Mouse (Mus musculus) common myeloid progenitor, adult 5-6 weeks (primary cell): Measurements from ENCODE around the gene Ndufaf5. TPM values are rescaled to one million over a fixed set of nuclear protein-coding genes. Genes with fewer than 3 reads are reported as not detected.
"Not testable (repeated sequence)": the region's sequence is repeated elsewhere in the genome, so short reads cannot be mapped to it uniquely, and the experiment has no call there.

ENCODE experiments used
- ATAC-seq: replicated peaks from 2 replicates; pipeline ENCODE4 v1.8.0; 2016; ENCODE audit warnings: low read depth, mild to moderate bottlenecking, moderate TSS enrichment, inconsistent platforms; ENCODE audit not compliant: poor library complexity, severe bottlenecking
- total RNA-seq: library from RNA; stranded (forward); fragments of 200-1000, 187-1606 nt; gene quantifications from 2 replicates; pipeline ENCODE4 v1.2.3, GENCODE M21; 2017

Gene Ndufaf5
- total RNA-seq = 23.1 and 34.8 TPM in 2 replicates

DNA sequence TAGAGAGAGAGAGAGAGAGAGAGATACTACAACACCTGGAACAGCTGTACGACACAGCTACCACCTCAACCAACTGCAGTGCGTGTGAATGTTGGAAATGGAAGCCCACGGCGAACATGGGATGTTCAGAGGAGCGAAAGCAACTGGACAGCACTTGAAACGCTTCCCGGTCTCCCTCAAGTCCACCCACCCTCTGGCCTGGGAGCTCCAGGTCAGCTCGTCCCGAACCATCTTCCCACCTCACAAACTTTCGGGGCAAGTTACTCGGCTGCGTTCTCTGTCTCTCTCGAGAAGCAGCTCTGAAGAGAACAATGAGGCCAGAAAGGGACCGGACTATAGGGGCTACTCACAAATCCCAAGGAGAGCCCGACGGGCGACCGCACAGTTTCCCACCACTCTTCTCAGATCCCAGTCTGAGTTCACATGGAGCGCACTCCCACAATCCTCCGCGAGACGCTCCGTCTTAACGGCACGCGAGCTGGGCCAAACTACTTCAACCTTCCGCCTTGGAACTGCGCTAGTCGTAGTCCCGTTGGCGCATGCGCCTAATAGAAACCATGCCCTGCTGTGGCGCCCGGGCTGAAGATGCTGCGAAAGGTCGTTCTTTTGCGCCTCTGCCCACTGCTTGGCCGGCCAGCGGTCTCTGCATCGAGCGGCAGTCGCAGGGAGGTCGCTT lies at the start of gene Ndufaf5, which contains the start of gene Esf1:
Gene Ndufaf5, plus strand, starts transcription at position 523 of the 676 bp plus-strand sequence.
Gene Esf1, minus strand, starts transcription at position 438 of the 676 bp plus-strand sequence.
- ATAC-seq = peak; percentile 98

DNA sequence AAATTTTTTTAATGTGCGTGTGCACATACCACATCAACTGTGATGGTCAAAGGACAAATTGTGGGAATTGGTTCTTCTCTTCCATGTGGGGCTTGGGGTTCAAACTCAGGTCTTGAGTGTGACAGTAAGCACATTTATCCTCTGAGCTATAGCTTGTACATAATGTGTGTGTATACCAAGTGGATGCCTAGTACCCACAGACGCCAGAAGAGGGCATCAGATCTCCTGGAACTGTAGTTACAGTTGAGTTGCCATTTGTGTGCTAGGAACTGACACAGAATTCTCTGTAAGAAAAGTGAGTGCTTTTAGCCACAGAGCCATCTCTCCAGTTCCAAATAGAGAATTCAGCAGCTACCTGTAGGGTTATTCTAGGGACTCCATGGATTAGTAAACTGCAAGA lies 44.9 kb upstream of the Ndufaf5 start:
- no peak for ATAC-seq

DNA sequence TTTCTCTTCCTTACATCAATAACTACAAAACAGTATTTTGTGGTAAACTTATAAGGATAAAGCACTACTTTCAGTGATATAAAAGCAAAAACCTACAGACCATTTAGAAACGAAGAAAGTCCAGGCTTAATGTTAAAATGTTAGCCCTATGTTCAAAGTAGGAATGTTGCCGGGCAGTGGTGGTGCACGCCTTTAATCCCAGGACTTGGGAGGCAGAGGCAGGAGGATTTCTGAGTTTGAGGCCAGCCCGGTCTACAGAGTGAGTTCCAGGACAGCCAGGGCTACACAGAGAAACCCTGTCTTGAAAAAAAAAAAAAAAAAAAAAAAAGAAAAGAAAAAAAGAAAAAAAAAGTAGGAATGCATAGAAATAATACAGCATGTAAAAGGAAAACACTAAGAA lies 18.7 kb upstream of the Ndufaf5 start, which contains the start of gene Gm17374:
Gene Gm17374, plus strand, starts transcription at position 301 of the 400 bp plus-strand sequence.
- ATAC-seq = not testable (repeated sequence)

DNA sequence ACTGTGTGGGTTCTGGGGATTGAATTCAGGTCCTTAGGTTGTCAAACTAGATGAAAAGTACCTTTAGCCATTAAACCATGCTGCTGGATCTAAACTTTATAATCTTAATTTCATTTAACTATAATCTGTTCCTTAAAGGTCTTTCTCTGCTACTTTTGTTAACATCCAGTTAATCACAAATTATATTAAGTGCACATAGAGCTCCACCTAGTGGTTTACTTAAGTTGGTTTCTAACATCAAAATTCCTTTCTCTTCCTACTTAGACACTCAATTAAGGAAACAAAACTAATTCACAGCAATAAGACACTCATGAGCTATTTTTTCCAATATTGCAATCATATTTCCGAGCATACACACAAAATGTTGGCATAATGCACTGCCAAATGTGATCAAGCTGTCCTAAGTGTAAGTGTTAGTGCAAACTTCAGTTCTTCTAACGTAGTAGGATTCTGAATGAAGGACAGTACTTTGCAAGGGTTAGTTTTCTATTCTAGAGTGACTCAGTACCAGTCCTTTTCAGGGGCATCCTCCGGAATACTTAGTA lies 11.2 kb upstream of the Ndufaf5 start:
- ATAC-seq = peak; percentile 42; the same call in 1 of the 2 replicates

DNA sequence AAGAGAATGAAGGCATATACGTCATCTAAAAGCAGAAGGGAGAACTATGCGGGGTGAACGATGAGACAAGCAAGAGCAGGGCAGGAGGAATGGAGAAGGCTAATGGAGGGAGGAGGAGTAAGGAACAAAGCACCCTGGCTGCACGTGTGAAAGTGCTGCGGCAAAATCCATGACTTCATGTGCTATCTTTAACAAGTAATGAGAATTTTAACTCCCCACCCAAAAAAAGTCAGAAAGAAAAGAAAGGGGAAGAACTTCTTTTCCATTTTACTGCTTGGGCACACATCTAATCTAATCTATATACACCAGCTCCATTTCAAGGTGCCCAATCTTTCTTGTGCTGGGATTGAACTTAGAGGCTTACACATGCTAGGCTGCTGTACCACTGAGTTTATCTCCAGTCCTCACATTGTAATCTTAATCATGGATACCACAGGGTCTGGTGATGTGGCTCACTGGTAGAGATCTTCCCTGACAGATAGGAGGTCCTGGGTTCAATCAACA lies 7.0 kb upstream of the Ndufaf5 start:
- ATAC-seq = peak; percentile 92

DNA sequence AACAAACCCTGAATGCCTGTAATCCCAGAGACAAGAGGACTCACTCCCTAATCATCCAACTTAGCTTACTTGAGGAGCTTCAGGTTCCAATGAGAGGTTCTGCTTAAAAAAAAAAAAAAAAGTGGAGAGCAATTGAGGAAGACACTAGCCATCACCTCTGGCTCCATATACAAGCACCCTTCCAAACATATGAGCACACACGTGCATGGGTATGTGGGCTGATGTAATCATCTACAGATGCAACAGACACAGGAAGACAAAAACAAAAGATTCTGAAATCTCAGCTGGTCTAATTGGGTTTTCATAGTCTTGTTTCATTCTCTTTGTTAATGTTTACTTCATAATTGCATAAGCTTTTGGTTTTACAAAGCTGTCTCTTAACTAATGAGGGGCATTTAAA lies 1.4 kb upstream of the Ndufaf5 start:
- no peak for ATAC-seq

DNA sequence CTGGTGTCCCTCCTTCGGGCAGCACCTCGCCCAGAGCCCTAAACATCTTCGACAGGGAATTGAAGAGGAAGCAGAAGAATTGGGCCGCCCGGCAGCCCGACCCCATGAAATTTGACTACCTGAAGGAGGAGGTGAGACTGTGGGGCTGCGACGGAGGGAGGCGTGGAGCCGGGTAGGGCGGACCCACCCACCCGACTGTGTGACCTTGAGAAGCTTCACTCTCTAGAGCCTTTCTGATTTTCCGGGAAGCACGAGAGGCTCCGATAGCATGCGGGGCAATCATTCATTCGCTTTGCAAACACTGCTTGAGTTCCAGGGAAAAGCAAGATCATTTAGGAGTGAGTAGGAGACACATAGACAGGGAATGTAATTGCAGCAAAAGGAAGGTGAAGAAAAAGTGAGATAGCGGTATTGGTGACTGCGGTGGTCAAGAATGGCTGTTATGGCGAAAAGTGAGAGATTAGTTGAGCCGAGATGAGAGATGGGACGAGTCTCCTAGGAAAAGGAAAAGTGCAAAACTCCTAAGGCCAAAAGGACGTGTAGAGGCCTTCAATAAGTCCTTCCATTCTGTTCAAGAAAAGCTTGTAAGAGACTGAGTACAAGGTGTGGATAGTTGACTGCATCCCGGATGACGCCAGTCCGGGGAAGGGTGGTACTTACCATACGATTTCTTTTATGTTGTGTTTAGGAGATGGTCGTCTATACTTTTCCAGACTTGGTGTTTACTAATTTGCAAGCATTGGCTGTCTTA lies 529 bp downstream of the Ndufaf5 start:
- ATAC-seq = peak; percentile 75

DNA sequence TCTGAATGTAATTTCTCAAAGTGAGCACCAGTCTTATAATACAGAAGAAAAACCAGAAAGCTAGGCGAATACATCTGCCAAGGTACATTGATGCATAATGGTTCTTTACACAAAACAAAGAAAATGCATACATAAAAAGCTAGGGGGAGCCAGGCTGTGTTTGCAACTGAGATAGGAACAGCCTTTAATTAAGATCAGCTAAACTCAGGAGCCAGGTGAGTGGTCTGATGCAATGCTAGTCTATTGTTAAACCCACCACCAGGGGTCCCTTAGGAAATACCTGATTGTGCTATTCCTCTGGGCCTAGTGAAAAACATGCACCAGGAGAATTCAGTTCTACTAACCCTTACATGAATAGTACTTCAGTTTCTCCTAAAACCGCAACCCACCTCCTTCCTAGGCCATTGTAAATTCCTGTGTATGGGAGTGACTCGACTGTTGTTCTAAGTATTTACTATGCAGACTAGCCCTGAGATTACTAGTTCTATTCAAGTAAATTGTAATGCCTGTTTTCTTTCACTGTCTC lies 15.3 kb downstream of the Ndufaf5 start:
- not testable (repeated sequence) for ATAC-seq

DNA sequence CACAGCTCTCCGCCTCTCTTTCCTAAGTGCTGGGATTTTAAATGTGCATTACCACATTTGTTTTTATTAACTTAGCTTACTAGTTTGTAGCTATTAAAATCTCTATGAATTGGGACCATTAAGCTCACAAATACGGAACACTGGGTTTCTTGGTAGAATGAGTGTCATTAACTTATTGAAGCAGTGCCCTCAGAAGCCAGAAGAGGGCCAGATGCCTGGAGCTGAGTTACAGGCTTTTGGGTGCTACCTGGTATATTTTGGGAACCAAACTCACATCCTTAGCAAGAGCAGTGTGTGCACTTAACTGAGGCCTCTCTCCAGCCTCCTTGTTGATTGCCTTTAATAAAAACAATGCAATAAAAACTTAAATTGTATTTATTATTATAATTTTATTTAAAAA lies 30.3 kb downstream of the Ndufaf5 start:
- 0 out of 2 replicates have a peak, but pooled peaks have one; percentile 45 for ATAC-seq

DNA sequence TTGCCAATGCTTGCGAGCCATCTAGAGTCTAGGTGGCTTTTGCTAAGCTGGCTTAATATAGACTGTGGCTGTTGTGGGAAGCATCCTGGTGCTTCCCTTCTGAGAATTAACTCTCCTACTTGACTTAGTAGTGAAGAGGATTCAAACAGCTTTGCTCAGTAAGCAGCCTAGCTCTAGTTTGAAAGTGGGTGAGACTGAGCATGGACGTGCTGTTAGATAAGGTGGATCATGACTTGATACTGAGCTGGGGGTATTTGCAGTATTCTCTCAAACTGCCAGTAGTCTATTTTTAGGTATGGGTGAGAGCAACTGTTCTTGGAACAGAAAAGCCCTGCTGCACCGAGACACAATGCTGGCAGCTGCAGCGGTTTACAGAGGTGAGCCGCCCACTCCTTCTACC lies 32.1 kb downstream of the Ndufaf5 start:
- ATAC-seq = 0 out of 2 replicates have a peak, but pooled peaks have one; percentile 18

DNA sequence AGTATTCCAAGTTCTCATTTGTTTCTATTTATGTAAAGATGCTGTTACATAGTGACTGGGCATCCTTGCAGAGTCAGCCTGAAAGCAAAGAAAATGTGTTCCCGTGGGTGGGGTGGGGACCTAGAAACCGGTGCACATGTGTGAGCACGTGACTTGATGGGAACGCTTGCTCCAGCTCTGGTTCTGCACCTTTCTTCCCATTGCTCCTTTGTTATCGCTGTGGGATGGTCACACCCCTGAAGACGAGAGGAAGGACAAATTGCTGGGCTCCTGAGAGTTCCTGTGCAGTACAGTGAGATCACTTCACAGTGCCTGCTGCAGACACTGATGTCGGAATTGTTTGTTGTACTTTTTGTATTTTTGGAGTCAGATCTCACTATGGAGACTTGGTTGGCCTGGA lies 33.3 kb downstream of the Ndufaf5 start:
- ATAC-seq = no peak

DNA sequence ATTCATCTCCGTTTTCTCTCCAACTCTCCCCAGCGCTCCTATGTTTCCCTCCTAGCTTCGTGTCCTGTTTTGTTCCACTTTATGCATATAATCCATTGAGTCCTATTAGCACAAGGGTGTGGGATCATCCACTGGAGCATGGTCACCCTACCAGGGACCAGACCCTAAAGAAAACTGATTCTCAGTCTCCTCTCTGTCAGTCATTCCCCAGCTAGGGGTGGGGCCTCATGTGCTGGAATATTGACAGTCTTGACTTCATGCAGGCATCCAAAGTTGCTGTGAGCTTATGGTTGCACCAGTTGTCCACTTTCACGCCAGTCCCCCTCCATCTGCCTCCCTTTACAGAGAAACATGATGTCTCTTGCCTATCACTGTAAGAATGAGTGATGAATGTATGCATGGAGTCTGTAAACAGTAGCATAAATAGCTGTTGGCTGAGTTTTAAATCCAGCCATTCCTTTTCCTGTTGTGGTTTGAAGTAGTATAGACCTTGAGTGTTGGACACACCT lies 44.1 kb downstream of the Ndufaf5 start:
- no peak for ATAC-seq

DNA sequence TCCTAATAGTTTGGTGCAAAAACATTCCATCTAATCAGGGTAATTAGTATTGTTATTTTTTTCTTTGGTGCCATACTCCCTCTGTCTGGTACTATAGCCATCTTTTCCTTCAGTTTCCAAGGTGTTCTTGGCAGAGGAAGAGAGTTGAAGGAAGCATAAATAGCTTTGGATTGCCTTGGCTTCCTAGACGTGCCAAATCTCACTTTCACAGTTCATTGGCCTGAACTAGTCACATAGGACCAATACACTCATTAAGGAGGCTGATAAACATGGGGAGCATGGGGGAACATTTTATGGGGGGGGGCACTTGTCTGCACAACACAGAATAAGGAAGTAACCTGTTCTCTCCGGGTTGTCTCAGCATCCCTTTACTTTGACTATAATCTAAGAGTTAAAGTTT lies 45.0 kb downstream of the Ndufaf5 start:
- no peak for ATAC-seq

DNA sequence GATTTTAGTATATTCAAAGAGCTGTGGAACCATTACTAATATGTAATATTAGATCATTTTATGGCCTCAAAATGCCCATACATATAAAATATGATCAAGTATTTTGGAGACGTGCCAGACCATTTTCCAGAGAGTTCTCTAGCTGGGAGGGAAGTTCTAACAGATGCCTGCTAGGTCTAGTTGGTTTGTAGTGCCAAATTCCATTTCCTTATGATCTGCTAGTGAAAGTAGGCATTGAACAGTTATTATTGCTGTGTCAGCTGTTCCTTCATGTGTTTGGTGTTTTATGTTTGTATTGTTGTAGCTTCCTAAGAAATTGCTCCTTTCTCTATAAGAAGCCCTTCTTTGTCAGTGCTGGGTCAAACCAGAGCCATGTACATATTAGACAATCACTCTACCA lies 45.5 kb downstream of the Ndufaf5 start:
- ATAC-seq = no peak

DNA sequence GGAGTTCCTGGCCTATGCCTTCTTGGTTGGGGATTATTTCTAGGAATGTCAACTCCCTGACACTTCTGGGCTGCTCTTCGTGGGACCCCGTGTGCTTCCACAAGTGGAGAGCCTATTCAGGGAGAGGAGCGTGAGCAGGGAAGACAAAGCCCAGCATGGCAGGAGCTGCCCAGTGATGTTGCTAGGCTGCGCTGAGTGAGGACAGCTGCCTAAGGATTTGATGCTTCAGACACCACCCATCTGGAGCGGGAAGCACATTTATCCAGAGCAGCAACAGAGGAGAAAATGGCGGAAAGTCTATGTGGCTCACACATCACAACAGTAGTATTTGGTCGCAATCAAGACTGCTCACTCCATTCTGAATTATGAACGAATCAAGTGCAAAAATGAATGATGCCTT lies 49.9 kb downstream of the Ndufaf5 start:
- no peak for ATAC-seq

DNA sequence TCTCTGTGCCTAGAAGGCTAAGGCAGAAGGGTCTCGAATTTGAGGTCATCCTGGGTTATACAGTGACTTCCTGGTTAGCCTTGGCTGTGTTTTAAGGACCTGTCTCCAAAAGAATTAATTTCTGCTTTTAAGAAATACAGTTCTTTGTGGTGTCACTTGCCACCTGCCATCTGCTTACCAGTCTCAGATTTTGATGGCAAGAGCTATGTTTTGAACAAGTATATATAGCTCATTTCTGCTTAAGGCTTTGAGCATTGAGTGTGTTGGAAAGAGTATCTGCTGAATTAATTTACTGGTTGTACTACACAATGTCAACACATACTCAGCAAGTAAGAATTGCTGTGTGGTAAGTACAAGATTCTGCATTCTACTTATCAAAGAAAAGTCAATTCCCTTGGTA lies 59.8 kb downstream of the Ndufaf5 start:
- ATAC-seq = no peak

DNA sequence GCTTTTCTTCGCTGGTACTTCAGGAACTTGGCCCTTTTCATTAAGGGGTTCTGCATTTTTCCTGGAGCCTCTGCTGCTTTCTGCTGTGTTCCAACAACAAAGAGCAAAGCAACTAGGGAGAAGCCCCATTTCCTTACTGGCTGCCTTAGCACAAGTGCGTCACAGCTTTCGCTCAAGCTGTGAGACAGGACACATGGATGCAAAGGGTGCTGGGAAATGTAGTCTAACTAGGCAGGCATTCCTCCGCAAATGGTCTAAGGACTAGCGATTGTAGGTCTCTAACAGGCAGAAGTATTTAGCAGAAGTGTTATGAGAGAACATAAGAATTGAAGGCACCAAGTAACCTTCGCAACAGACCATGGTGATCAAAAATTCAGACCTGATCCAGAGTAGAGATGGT lies 66.8 kb downstream of the Ndufaf5 start:
- no peak for ATAC-seq

DNA sequence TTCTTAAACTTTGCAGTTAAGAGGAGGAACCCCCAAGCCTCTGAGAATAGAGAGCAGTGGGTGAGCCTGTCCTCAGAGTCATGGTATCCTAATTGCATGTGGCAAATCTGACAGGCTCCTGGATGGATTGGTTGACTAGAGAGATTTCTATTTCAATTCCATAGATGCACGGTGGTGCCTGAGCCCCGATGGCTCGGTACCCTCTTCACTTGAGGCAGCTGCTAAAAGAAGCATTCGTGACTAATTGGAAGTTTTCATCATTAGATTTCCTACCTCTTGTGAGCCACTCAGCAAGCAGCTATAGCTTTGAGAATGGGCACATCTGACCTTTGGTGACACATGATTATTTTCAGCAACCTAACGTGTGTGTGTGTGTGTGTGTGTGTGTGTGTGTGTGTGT lies 71.9 kb downstream of the Ndufaf5 start:
- ATAC-seq = no peak

DNA sequence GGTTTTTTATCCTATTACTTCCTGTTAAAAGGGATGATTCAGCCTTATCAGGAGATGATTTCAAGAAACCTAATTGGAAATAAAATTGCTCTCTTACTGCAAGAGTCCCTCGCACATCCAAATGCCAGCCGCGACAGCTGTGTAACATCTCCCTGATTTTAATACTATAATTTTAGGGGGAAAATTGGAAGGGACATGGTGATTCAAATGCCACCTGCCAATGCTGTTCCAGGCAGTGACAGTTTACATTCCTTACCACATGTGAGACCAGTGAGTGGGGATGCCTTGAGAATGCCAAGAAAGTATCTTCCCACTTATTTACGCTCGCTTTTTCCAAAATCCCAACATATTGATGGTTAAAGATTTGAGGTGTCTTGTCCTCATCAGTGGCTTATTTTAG lies 72.7 kb downstream of the Ndufaf5 start:
- ATAC-seq = no peak
